Mouse (Mus musculus) liver, embryonic 12.5 days (tissue): ENCODE data around the gene Mettl1. TPM values are rescaled to one million over a fixed set of nuclear protein-coding genes. Genes with fewer than 3 reads are reported as not detected.
"Not testable (repeated sequence)": the region's sequence is repeated elsewhere in the genome, so short reads cannot be mapped to it uniquely, and the experiment has no call there.

Experiments
- ATAC-seq: fragments of 200-750 bp; cut with Nextera tagmentation; 2 replicates; pipeline ENCODE4 v1.8.0; 2017; ENCODE audit warnings: moderate number of reproducible peaks, mild to moderate bottlenecking, moderate library complexity
- H3K27ac ChIP-seq: fragments of 300-500 bp; sonication (generic); 2 replicates; pipeline ENCODE4 v1.5.1; 2016; ENCODE audit warnings: mild to moderate bottlenecking
- H3K27me3 ChIP-seq: fragments of 300-500 bp; sonication (generic); replicated peaks from 2 replicates; pipeline ENCODE4 v1.6.1; 2016; ENCODE audit warnings: mild to moderate bottlenecking, moderate library complexity
- H3K36me3 ChIP-seq: fragments of 300-500 bp; sonication (generic); 2 replicates; pipeline ENCODE4 v1.6.1; 2016; ENCODE audit warnings: mild to moderate bottlenecking, moderate library complexity
- H3K4me1 ChIP-seq: fragments of 300-500 bp; sonication (generic); 2 replicates; pipeline ENCODE4 v1.6.1; 2016
- H3K4me2 ChIP-seq: fragments of 300-500 bp; sonication (generic); 2 replicates; pipeline ENCODE4 v1.6.1; 2016; ENCODE audit warnings: mild to moderate bottlenecking, moderate library complexity
- H3K4me3 ChIP-seq: fragments of 300-500 bp; sonication (generic); 2 replicates; pipeline ENCODE4 v1.5.1; 2016; ENCODE audit warnings: mild to moderate bottlenecking, moderate library complexity
- H3K9ac ChIP-seq: fragments of 300-500 bp; sonication (generic); 2 replicates; pipeline ENCODE4 v1.6.1; 2016; ENCODE audit warnings: mild to moderate bottlenecking, moderate library complexity
- H3K9me3 ChIP-seq: fragments of 300-500 bp; sonication (generic); replicated peaks from 2 replicates; pipeline ENCODE4 v1.6.1; 2016; ENCODE audit warnings: mild to moderate bottlenecking, moderate library complexity
- WGBS: fragments of 180-500 bp; shearing (Covaris S2); methylation state at CpG from one replicate; pipeline ENCODE4 v1.1.7; 2016; ENCODE audit not compliant: insufficient replicate concordance; 5-methylcytosine and 5-hydroxymethylcytosine counted together
- polyA plus RNA-seq: library from polyadenylated mRNA; unstranded; fragments of >200 nt; fragmentation: Nextera tagmentation; extraction: Ambion mirVana; gene quantifications from 2 replicates; pipeline ENCODE4 v1.2.1, GENCODE M21; 2016

Mettl1 gene
- polyA plus RNA-seq, 1 experiment from 2014 or later, result 33.6 TPM

- Histone ChIP-seq H3K4me1 (peaks cover 66% of the 10 kb centered on the region), H3K36me3 (peaks cover 27% of the 10 kb centered on the region), H3K27me3 (peaks cover 56% of the 10 kb centered on the region)
- not testable (repeated sequence) for H3K4me3 ChIP-seq, H3K27ac ChIP-seq, H3K9me3 ChIP-seq, H3K9ac ChIP-seq, H3K4me2 ChIP-seq, ATAC-seq
- 69% methylated on average over 4 of the region's 4 CpGs for WGBS
These were observed 20.9 kb downstream of the Mettl1 start for GRCm38 (mm10) chr10:127062101-127062500.

GRCm38 (mm10) chr10:127062503-127062902 lies 21.3 kb downstream of the Mettl1 start:
- no peak overlapping the region for H3K9ac ChIP-seq
- 59% methylated on average over 5 of the region's 5 CpGs for WGBS
- no peak overlapping the region for H3K27ac ChIP-seq
- H3K4me3 ChIP-seq, result peak overlapping the region; percentile 80; the same call in 1 of the 2 replicates
- peaks cover 52% of the 10 kb centered on the region for H3K27me3 ChIP-seq
- peaks cover 66% of the 10 kb centered on the region for H3K4me1 ChIP-seq
- no peak for ATAC-seq
- no peaks in the 10 kb centered on the region for H3K9me3 ChIP-seq
- peak overlapping the region; percentile 93 for H3K4me2 ChIP-seq
- H3K36me3 ChIP-seq, result peaks cover 31% of the 10 kb centered on the region

- ATAC-seq, result peak; percentile 90
- peaks cover 40% of the 10 kb centered on the region for H3K36me3 ChIP-seq
- peaks cover 68% of the 10 kb centered on the region for H3K4me1 ChIP-seq
- peak within 1 kb of the TSS; percentile 75 for H3K27ac ChIP-seq
- peak within 1 kb of the TSS; percentile 93 for H3K4me2 ChIP-seq
- H3K9me3 ChIP-seq, result no peaks in the 10 kb centered on the region
- peak within 1 kb of the TSS; percentile 80 for H3K4me3 ChIP-seq
- H3K27me3 ChIP-seq, result peaks cover 43% of the 10 kb centered on the region
- peak within 1 kb of the TSS; percentile 87 for H3K9ac ChIP-seq
- under 1% methylated on average over 46 of the region's 46 CpGs for WGBS
These were observed 22.1 kb downstream of the Mettl1 start, which contains the start of gene Cdk4 for GRCm38 (mm10) chr10:127063239-127063872. Gene Cdk4 (plus strand): TSS chr10:127063534.

GRCm38 (mm10) chr10:127063913-127064870 lies 23.0 kb downstream of the Mettl1 start:
- WGBS, result 12% methylated on average over 37 of the region's 37 CpGs
- H3K27me3 ChIP-seq, result peaks cover 35% of the 10 kb centered on the region
- H3K9me3 ChIP-seq, result no peaks in the 10 kb centered on the region
- ATAC-seq, result 0 out of 2 replicates have a peak, but pooled peaks have one; percentile 6
- peak overlapping the region; percentile 75 for H3K27ac ChIP-seq
- H3K4me1 ChIP-seq, result peaks cover 68% of the 10 kb centered on the region
- peaks cover 44% of the 10 kb centered on the region for H3K36me3 ChIP-seq
- H3K9ac ChIP-seq, result peak overlapping the region; percentile 87
- peak overlapping the region; percentile 80 for H3K4me3 ChIP-seq
- peak overlapping the region; percentile 93 for H3K4me2 ChIP-seq

GRCm38 (mm10) chr10:127065981-127066380 lies 24.8 kb downstream of the Mettl1 start:
- Histone ChIP-seq H3K4me2 (no peak overlapping the region), H3K36me3 (peaks cover 44% of the 10 kb centered on the region), H3K4me3 (no peak overlapping the region), H3K9ac (no peak overlapping the region), H3K27ac (0 out of 2 replicates have a peak overlapping the region, but pooled peaks have one; percentile 1), H3K9me3 (no peaks in the 10 kb centered on the region), H3K27me3 (peaks cover 17% of the 10 kb centered on the region), H3K4me1 (peaks cover 66% of the 10 kb centered on the region)
- 45% methylated on average over 9 of the region's 9 CpGs for WGBS
- ATAC-seq, result no peak

- no peak for ATAC-seq
- WGBS, result 85% methylated on average over 14 of the region's 14 CpGs
- H3K27ac ChIP-seq, result no peak overlapping the region
- H3K9me3 ChIP-seq, result no peaks in the 10 kb centered on the region
- H3K36me3 ChIP-seq, result peaks cover 44% of the 10 kb centered on the region
- peaks cover 11% of the 10 kb centered on the region for H3K27me3 ChIP-seq
- no peak overlapping the region for H3K4me2 ChIP-seq
- H3K4me3 ChIP-seq, result no peak overlapping the region; the same call in 1 of the 2 replicates
- H3K9ac ChIP-seq, result no peak overlapping the region
- H3K4me1 ChIP-seq, result peaks cover 71% of the 10 kb centered on the region
These were observed 25.4 kb downstream of the Mettl1 start for GRCm38 (mm10) chr10:127066519-127067018.

- Histone ChIP-seq H3K9ac (peak overlapping the region; percentile 78; the same call in 1 of the 2 replicates), H3K36me3 (peaks cover 44% of the 10 kb centered on the region), H3K4me1 (peaks cover 61% of the 10 kb centered on the region), H3K9me3 (no peaks in the 10 kb centered on the region), H3K4me2 (peak overlapping the region; percentile 79), H3K27me3 (no peaks in the 10 kb centered on the region), H3K27ac (peak overlapping the region; percentile 80), H3K4me3 (peak overlapping the region; percentile 76)
- whole genome bisulfite sequencing, result 48% methylated on average over 9 of the region's 9 CpGs
- no peak for ATAC-seq
These were observed 27.3 kb downstream of the Mettl1 start for GRCm38 (mm10) chr10:127068360-127069038.

- peak overlapping the region; percentile 78 for H3K9ac ChIP-seq
- 8% methylated on average over 30 of the region's 30 CpGs for WGBS
- peaks cover 43% of the 10 kb centered on the region for H3K36me3 ChIP-seq
- no peaks in the 10 kb centered on the region for H3K9me3 ChIP-seq
- peaks cover 56% of the 10 kb centered on the region for H3K4me1 ChIP-seq
- ATAC-seq, result peak; percentile 11; the same call in 1 of the 2 replicates
- H3K27me3 ChIP-seq, result no peaks in the 10 kb centered on the region
- H3K4me3 ChIP-seq, result peak overlapping the region; percentile 76
- peak overlapping the region; percentile 79 for H3K4me2 ChIP-seq
- H3K27ac ChIP-seq, result peak overlapping the region; percentile 80
These were observed 28.3 kb downstream of the Mettl1 start for GRCm38 (mm10) chr10:127069281-127070189.

- Histone ChIP-seq H3K36me3 (peaks cover 34% of the 10 kb centered on the region), H3K9ac (peak within 1 kb of the TSS; percentile 78), H3K9me3 (no peaks in the 10 kb centered on the region), H3K4me2 (peak within 1 kb of the TSS; percentile 79), H3K4me3 (peak within 1 kb of the TSS; percentile 76), H3K4me1 (peaks cover 52% of the 10 kb centered on the region), H3K27me3 (peaks cover 6% of the 10 kb centered on the region), H3K27ac (peak within 1 kb of the TSS; percentile 80)
- ATAC-seq, result peak; percentile 85
- WGBS, result 1% methylated on average over 36 of the region's 36 CpGs
These were observed 29.2 kb downstream of the Mettl1 start, which contains the start of gene Tspan31 for GRCm38 (mm10) chr10:127070190-127071121. Gene Tspan31 (minus strand): TSS chr10:127070264.

- peak overlapping the region; percentile 76 for H3K4me3 ChIP-seq
- no peaks in the 10 kb centered on the region for H3K9me3 ChIP-seq
- ATAC-seq, result no peak
- peaks cover 13% of the 10 kb centered on the region for H3K27me3 ChIP-seq
- 49% methylated on average over 9 of the region's 9 CpGs for WGBS
- H3K4me2 ChIP-seq, result peak overlapping the region; percentile 79
- H3K4me1 ChIP-seq, result peaks cover 52% of the 10 kb centered on the region
- peak overlapping the region; percentile 67 for H3K9ac ChIP-seq
- peaks cover 26% of the 10 kb centered on the region for H3K36me3 ChIP-seq
- H3K27ac ChIP-seq, result no peak overlapping the region
These were observed 30.0 kb downstream of the Mettl1 start for GRCm38 (mm10) chr10:127071203-127071602.
